Mouse (Mus musculus) MEL (cell line): ENCODE results near the gene Olfr357. TPM values are rescaled to one million over a fixed set of nuclear protein-coding genes. Genes with fewer than 3 reads are reported as not detected.

ENCODE experiments used
- polyA plus RNA-seq, 2 experiments: library from polyadenylated mRNA; stranded (reverse) in 1 of 2; unstranded in 1 of 2; fragments of >175 nt in 1 of 2; fragments of >200 nt in 1 of 2; gene quantifications; 2 replicates each; pipeline versions ENCODE4 v1.2.1 to v1.2.4; 2012; ENCODE audit warnings: low replicate concordance in 2 of 2, low read depth in 1 of 2; ENCODE audit not compliant: insufficient read length in 2 of 2, insufficient read depth in 1 of 2, missing spikeins in 1 of 2
- total RNA-seq: library from RNA; depleted of rRNA; stranded (reverse); fragments of 300-350 nt; gene quantifications from 2 replicates; pipeline ENCODE4 v1.2.3, GENCODE M21; 2012; rRNA removed

The Olfr357 gene
- total and polyA plus RNA-seq, 3 experiments: not detected

Other genes starting within 250 kb of the Olfr357 start
- not detected in 2 replicates for gene Olfr348, start 209.6 kb upstream of the Olfr357 start, total RNA-seq
- gene Olfr348, start 209.6 kb upstream of the Olfr357 start, polyA plus RNA-seq: not detected
- gene Olfr50, start 203.3 kb upstream of the Olfr357 start, total RNA-seq: not detected in 2 replicates
- gene Olfr50, start 203.3 kb upstream of the Olfr357 start, polyA plus RNA-seq: not detected
- not detected in 2 replicates for gene Olfr3, start 176.8 kb upstream of the Olfr357 start, total RNA-seq
- not detected for gene Olfr3, start 176.8 kb upstream of the Olfr357 start, polyA plus RNA-seq
- not detected in 2 replicates for gene Olfr350, start 147.5 kb upstream of the Olfr357 start, total RNA-seq
- gene Olfr350, start 147.5 kb upstream of the Olfr357 start, polyA plus RNA-seq: not detected
- not detected in 2 replicates for gene Olfr351, start 131.2 kb upstream of the Olfr357 start, total RNA-seq
- gene Olfr351, start 131.2 kb upstream of the Olfr357 start, polyA plus RNA-seq: not detected
- not detected in 2 replicates for gene Olfr352, start 125.4 kb upstream of the Olfr357 start, total RNA-seq
- not detected for gene Olfr352, start 125.4 kb upstream of the Olfr357 start, polyA plus RNA-seq
- gene Olfr353, start 100.9 kb upstream of the Olfr357 start, total RNA-seq: not detected in 2 replicates
- gene Olfr353, start 100.9 kb upstream of the Olfr357 start, polyA plus RNA-seq: not detected
- not detected in 2 replicates for gene Olfr354, start 88.1 kb upstream of the Olfr357 start, total RNA-seq
- gene Olfr354, start 88.1 kb upstream of the Olfr357 start, polyA plus RNA-seq: not detected
- not detected in 2 replicates for gene Olfr355, start 64.9 kb upstream of the Olfr357 start, total RNA-seq
- gene Olfr355, start 64.9 kb upstream of the Olfr357 start, polyA plus RNA-seq: not detected
- not detected in 2 replicates for gene Olfr356, start 56.7 kb upstream of the Olfr357 start, total RNA-seq
- gene Olfr356, start 56.7 kb upstream of the Olfr357 start, polyA plus RNA-seq: not detected
- not detected in 2 replicates for gene Olfr358, start 15.5 kb downstream of the Olfr357 start, total RNA-seq
- not detected for gene Olfr358, start 15.5 kb downstream of the Olfr357 start, polyA plus RNA-seq
- not detected in 2 replicates for gene Olfr360, start 71.9 kb downstream of the Olfr357 start, total RNA-seq
- not detected for gene Olfr360, start 71.9 kb downstream of the Olfr357 start, polyA plus RNA-seq
- not detected in 2 replicates for gene Olfr361, start 95.5 kb downstream of the Olfr357 start, total RNA-seq
- gene Olfr361, start 95.5 kb downstream of the Olfr357 start, polyA plus RNA-seq: not detected
- not detected in 2 replicates for gene Olfr362, start 124.1 kb downstream of the Olfr357 start, total RNA-seq
- not detected for gene Olfr362, start 124.1 kb downstream of the Olfr357 start, polyA plus RNA-seq
- gene Olfr364-ps1, start 145.5 kb downstream of the Olfr357 start, total RNA-seq: not detected in 2 replicates
- not detected for gene Olfr364-ps1, start 145.5 kb downstream of the Olfr357 start, polyA plus RNA-seq
- gene Olfr365, start 194.4 kb downstream of the Olfr357 start, total RNA-seq: not detected in 2 replicates
- not detected for gene Olfr365, start 194.4 kb downstream of the Olfr357 start, polyA plus RNA-seq
- gene Olfr366, start 217.7 kb downstream of the Olfr357 start, total RNA-seq: not detected in 2 replicates
- under 1 TPM in 1 of 2 experiments, not detected in 1; 0.01 TPM for gene Olfr366, start 217.7 kb downstream of the Olfr357 start, polyA plus RNA-seq